Mouse (Mus musculus): ENCODE data around the gene Lrrc8d. TPM values are rescaled to one million over a fixed set of nuclear protein-coding genes. Genes with fewer than 3 reads are reported as not detected.

The Lrrc8d gene
- polyA plus RNA-seq (2014; fragmentation: Nextera tagmentation; extraction: Ambion mirVana), result 22.9 and 23.1 TPM in 2 replicates

GRCm38 (mm10) chr5:105699141-105700069 lies at the start of gene Lrrc8d:
Gene Lrrc8d, plus strand, starts transcription at chr5:105699969.
- peak within 1 kb of the TSS; percentile 85 for H3K27ac ChIP-seq (replicated peaks; ENCODE audit: low read depth, low read length)
- H3K4me1 ChIP-seq (ENCODE audit: control insufficient read depth, insufficient read depth, low read length), result no peaks in the 10 kb centered on the region
- H3K36me3 ChIP-seq (replicated peaks; ENCODE audit: control insufficient read depth, insufficient read depth, low read depth, low read length), result no peaks in the 10 kb centered on the region
- peak; percentile 95 for ATAC-seq (replicated peaks; ENCODE audit: insufficient number of reproducible peaks, low FRiP score, low TSS enrichment, low read depth)
- H3K9me3 ChIP-seq (replicated peaks; ENCODE audit: control insufficient read depth, low read length), result no peaks in the 10 kb centered on the region
- WGBS, result 1% methylated on average over 60 of the region's 60 CpGs
- peak within 1 kb of the TSS; percentile 97 for H3K9ac ChIP-seq (replicated peaks; ENCODE audit: low read length)
- peak within 1 kb of the TSS; percentile 96 for H3K4me3 ChIP-seq (ENCODE audit: low read depth, low read length)
- H3K4me2 ChIP-seq (ENCODE audit: low read depth, low read length), result peak within 1 kb of the TSS; percentile 93
- no peaks in the 10 kb centered on the region for H3K27me3 ChIP-seq (ENCODE audit: control insufficient read depth, insufficient read depth, low read length)
- DNase-seq (ENCODE audit: low spot score), result peak; percentile 89

DNA sequence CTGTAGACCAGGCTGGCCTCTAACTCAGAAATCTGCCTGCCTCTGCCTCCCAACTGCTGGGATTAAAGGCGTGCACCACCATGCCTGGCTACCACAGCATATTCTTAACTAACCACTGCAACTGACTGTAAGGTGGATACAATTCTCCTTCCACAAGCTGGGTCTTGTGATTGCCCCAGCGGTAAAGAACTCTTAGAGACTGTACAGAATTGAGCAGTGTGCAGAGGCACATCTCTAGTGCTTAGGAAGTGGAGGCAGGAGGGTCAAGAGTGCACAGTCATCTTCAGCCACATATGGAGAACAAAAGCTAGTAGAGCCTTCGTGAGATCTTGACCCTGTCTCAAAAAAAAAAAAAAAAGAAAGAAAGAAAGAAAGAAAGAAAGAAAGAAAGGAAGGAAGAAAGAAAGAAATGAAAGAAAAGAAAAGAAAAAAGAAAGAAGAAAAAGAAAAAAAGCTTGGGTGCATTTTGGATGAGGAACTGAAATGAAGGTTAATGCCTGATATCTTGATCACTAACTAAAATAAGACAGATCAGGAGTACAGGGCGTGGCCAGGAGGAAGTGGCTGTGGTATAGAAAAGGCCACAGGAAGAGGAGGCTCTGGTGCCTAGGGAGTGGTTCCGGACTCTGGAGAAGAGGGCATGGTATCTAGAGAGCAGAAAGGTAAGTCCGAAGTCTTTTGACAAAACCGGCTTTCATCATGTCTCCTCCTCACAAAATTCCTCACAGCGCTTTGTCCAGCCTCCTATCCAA lies 48.9 kb upstream of the Lrrc8d start:
- ATAC-seq (replicated peaks; ENCODE audit: insufficient number of reproducible peaks, low FRiP score, low TSS enrichment, low read depth) (no peak), DNase-seq (ENCODE audit: low spot score) (no peak)
- no peak overlapping the region for H3K4me3 ChIP-seq (ENCODE audit: low read depth, low read length)
- H3K4me2 ChIP-seq (ENCODE audit: low read depth, low read length), result no peak overlapping the region
- no peak overlapping the region for H3K27ac ChIP-seq (replicated peaks; ENCODE audit: low read depth, low read length)
- WGBS, result 87% methylated on average over 8 of the region's 8 CpGs
- no peaks in the 10 kb centered on the region for H3K9me3 ChIP-seq (replicated peaks; ENCODE audit: control insufficient read depth, low read length)
- no peaks in the 10 kb centered on the region for H3K27me3 ChIP-seq (ENCODE audit: control insufficient read depth, insufficient read depth, low read length)
- H3K4me1 ChIP-seq (ENCODE audit: control insufficient read depth, insufficient read depth, low read length), result no peaks in the 10 kb centered on the region
- no peak overlapping the region for H3K9ac ChIP-seq (replicated peaks; ENCODE audit: low read length)
- H3K36me3 ChIP-seq (replicated peaks; ENCODE audit: control insufficient read depth, insufficient read depth, low read depth, low read length), result no peaks in the 10 kb centered on the region

DNA sequence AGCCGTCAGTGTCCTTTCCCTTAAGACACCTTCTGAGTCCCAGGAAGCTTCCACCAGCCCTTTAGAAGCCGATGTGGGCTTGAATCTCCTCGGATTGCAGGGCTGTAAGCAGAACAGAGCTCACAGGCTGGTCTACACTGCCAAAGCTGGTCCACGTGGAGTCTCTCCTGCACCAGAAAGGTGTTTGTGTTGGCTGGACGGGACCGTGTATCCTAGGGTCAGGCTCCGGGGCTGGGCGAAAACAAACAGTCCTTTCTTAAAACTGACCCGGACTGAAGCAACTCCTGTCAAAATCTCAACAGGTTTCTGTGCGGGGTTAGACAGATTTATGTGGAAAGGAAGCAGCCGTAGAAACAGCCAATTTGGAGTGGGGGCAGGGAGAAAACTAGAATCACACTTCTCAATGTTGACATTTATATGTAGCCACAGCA lies 48.2 kb upstream of the Lrrc8d start:
- no peak overlapping the region for H3K4me3 ChIP-seq (ENCODE audit: low read depth, low read length)
- H3K27me3 ChIP-seq (ENCODE audit: control insufficient read depth, insufficient read depth, low read length), result no peaks in the 10 kb centered on the region
- no peaks in the 10 kb centered on the region for H3K36me3 ChIP-seq (replicated peaks; ENCODE audit: control insufficient read depth, insufficient read depth, low read depth, low read length)
- no peaks in the 10 kb centered on the region for H3K9me3 ChIP-seq (replicated peaks; ENCODE audit: control insufficient read depth, low read length)
- DNase-seq (ENCODE audit: low spot score) (no peak), ATAC-seq (replicated peaks; ENCODE audit: insufficient number of reproducible peaks, low FRiP score, low TSS enrichment, low read depth) (no peak)
- no peak overlapping the region for H3K27ac ChIP-seq (replicated peaks; ENCODE audit: low read depth, low read length)
- no peak overlapping the region for H3K4me2 ChIP-seq (ENCODE audit: low read depth, low read length)
- no peaks in the 10 kb centered on the region for H3K4me1 ChIP-seq (ENCODE audit: control insufficient read depth, insufficient read depth, low read length)
- no peak overlapping the region for H3K9ac ChIP-seq (replicated peaks; ENCODE audit: low read length)
- WGBS, result 42% methylated on average over 11 of the region's 11 CpGs

DNA sequence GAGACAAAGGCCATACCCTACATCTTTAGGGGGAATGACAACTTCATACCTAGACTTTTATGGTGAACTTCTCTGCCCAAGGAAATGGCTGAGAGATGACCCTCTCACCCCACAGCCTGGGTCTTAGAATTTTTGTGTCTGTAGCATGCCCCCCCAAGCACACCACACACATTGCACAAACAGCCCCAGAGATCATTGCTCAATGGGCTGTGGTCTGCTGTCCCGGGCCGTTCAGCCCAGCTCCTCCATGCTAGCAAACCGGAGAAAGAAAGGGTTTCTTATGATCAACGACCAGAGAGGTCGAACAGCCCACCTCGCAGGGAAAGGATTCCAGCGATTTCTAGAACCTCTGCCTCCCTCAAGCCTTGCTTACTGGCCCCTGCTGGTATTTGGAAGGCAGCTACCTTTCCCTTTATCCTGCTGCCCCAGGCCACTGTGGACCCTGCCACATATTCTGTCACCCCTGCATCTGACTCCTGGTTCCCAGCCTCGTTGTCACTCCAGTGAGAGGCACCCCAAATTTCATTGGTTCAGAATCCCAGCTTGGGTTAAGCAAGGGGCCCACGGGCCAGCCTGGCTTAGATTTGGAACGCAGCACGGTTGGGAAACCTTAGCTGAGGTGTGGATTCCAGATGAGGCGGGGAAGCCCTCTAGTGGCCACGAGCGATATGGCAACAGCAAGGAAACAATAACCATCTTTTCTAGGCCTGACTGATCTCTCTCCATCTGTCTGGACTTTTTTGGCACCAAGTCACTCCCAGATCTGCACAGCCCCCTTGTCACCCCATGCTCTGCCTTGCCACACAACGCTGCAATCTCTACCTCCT lies 45.3 kb upstream of the Lrrc8d start:
- H3K9ac ChIP-seq (replicated peaks; ENCODE audit: low read length), result no peak overlapping the region
- H3K4me3 ChIP-seq (ENCODE audit: low read depth, low read length), result no peak overlapping the region
- H3K9me3 ChIP-seq (replicated peaks; ENCODE audit: control insufficient read depth, low read length), result no peaks in the 10 kb centered on the region
- DNase-seq (ENCODE audit: low spot score) (peak; percentile 88), ATAC-seq (replicated peaks; ENCODE audit: insufficient number of reproducible peaks, low FRiP score, low TSS enrichment, low read depth) (peak; percentile 72)
- H3K36me3 ChIP-seq (replicated peaks; ENCODE audit: control insufficient read depth, insufficient read depth, low read depth, low read length), result no peaks in the 10 kb centered on the region
- H3K27me3 ChIP-seq (ENCODE audit: control insufficient read depth, insufficient read depth, low read length), result no peaks in the 10 kb centered on the region
- no peak overlapping the region for H3K4me2 ChIP-seq (ENCODE audit: low read depth, low read length)
- 25% methylated on average over 15 of the region's 15 CpGs for WGBS
- no peak overlapping the region for H3K27ac ChIP-seq (replicated peaks; ENCODE audit: low read depth, low read length)
- no peaks in the 10 kb centered on the region for H3K4me1 ChIP-seq (ENCODE audit: control insufficient read depth, insufficient read depth, low read length)

GRCm38 (mm10) chr5:105655100-105655734 lies 44.6 kb upstream of the Lrrc8d start:
- no peak overlapping the region for H3K4me3 ChIP-seq (ENCODE audit: low read depth, low read length)
- WGBS, result 64% methylated on average over 12 of the region's 12 CpGs
- H3K36me3 ChIP-seq (replicated peaks; ENCODE audit: control insufficient read depth, insufficient read depth, low read depth, low read length), result no peaks in the 10 kb centered on the region
- no peaks in the 10 kb centered on the region for H3K4me1 ChIP-seq (ENCODE audit: control insufficient read depth, insufficient read depth, low read length)
- H3K9me3 ChIP-seq (replicated peaks; ENCODE audit: control insufficient read depth, low read length), result no peaks in the 10 kb centered on the region
- H3K9ac ChIP-seq (replicated peaks; ENCODE audit: low read length), result no peak overlapping the region
- H3K4me2 ChIP-seq (ENCODE audit: low read depth, low read length), result no peak overlapping the region
- DNase-seq (ENCODE audit: low spot score), result no peak
- no peak overlapping the region for H3K27ac ChIP-seq (replicated peaks; ENCODE audit: low read depth, low read length)
- H3K27me3 ChIP-seq (ENCODE audit: control insufficient read depth, insufficient read depth, low read length), result no peaks in the 10 kb centered on the region
- peak; percentile 52 for ATAC-seq (replicated peaks; ENCODE audit: insufficient number of reproducible peaks, low FRiP score, low TSS enrichment, low read depth)

DNA sequence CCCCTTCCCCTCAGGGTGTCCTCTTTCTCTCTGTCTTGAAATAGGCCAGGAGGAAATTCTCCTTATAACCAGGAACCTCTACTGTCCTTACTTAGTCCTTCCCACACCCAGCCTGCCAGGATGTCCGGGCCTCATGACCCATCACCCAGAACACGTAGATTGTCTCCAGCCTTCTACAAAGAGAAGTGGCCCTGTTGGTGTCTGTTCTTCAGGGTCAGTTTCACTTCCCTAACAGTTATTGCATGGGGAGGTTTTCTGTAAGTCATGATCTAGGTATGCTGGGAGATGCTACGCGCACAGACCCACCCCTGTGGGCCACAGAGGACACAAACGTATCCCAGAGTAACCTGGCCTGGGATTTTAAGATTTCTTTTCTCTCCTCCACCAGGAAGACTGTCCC lies 37.9 kb upstream of the Lrrc8d start:
- H3K36me3 ChIP-seq (replicated peaks; ENCODE audit: control insufficient read depth, insufficient read depth, low read depth, low read length), result no peaks in the 10 kb centered on the region
- H3K9me3 ChIP-seq (replicated peaks; ENCODE audit: control insufficient read depth, low read length), result no peaks in the 10 kb centered on the region
- no peaks in the 10 kb centered on the region for H3K27me3 ChIP-seq (ENCODE audit: control insufficient read depth, insufficient read depth, low read length)
- ATAC-seq (replicated peaks; ENCODE audit: insufficient number of reproducible peaks, low FRiP score, low TSS enrichment, low read depth), result no peak
- H3K4me2 ChIP-seq (ENCODE audit: low read depth, low read length), result no peak overlapping the region
- H3K4me1 ChIP-seq (ENCODE audit: control insufficient read depth, insufficient read depth, low read length), result no peaks in the 10 kb centered on the region
- H3K27ac ChIP-seq (replicated peaks; ENCODE audit: low read depth, low read length), result no peak overlapping the region
- no peak for DNase-seq (ENCODE audit: low spot score)
- H3K9ac ChIP-seq (replicated peaks; ENCODE audit: low read length), result no peak overlapping the region
- no peak overlapping the region for H3K4me3 ChIP-seq (ENCODE audit: low read depth, low read length)
- 88% methylated on average over 5 of the region's 5 CpGs for whole genome bisulfite sequencing

- Histone ChIP-seq H3K4me1 (ENCODE audit: control insufficient read depth, insufficient read depth, low read length) (no peaks in the 10 kb centered on the region), H3K9me3 (replicated peaks; ENCODE audit: control insufficient read depth, low read length) (no peaks in the 10 kb centered on the region), H3K36me3 (replicated peaks; ENCODE audit: control insufficient read depth, insufficient read depth, low read depth, low read length) (no peaks in the 10 kb centered on the region), H3K4me3 (ENCODE audit: low read depth, low read length) (no peak overlapping the region), H3K9ac (replicated peaks; ENCODE audit: low read length) (no peak overlapping the region), H3K27me3 (ENCODE audit: control insufficient read depth, insufficient read depth, low read length) (no peaks in the 10 kb centered on the region), H3K4me2 (ENCODE audit: low read depth, low read length) (no peak overlapping the region), H3K27ac (replicated peaks; ENCODE audit: low read depth, low read length) (no peak overlapping the region)
- 92% methylated on average over 5 of the region's 5 CpGs for WGBS
- DNase-seq (ENCODE audit: low spot score), result no peak
- ATAC-seq (replicated peaks; ENCODE audit: insufficient number of reproducible peaks, low FRiP score, low TSS enrichment, low read depth), result no peak
Measured at GRCm38 (mm10) chr5:105666930-105667329, 32.8 kb upstream of the Lrrc8d start.
